Mouse (Mus musculus): ENCODE results near the gene Guca1b. TPM values are rescaled to one million over a fixed set of nuclear protein-coding genes. Genes with fewer than 3 reads are reported as not detected.

Guca1b gene
- 0.23 and 0.30 TPM in 2 replicates for polyA plus RNA-seq (2015; fragmentation: Nextera tagmentation; extraction: Ambion mirVana)

DNA sequence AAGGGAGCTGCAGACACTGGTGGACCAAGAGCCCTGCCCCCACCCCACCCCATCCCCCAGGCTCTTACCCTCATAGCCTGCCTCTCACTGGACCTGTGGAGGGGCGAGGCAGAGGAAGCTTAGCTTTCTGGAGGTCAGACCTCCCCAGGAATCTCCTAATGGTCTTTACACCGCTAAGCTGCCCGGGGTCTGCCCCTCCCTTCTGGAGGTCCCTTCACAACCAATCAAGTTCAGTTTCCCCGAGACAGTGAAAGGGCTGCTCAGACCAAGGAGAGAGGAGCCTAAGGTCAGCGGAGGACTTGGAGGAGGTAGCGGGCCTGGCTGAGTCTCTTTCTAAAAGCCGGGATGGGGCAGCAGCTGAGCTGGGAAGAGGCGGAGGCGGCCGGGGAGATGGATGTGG lies at the start of gene Guca1b:
Gene Guca1b, plus strand, starts transcription at position 249 of the 400 bp plus-strand sequence.

DNA sequence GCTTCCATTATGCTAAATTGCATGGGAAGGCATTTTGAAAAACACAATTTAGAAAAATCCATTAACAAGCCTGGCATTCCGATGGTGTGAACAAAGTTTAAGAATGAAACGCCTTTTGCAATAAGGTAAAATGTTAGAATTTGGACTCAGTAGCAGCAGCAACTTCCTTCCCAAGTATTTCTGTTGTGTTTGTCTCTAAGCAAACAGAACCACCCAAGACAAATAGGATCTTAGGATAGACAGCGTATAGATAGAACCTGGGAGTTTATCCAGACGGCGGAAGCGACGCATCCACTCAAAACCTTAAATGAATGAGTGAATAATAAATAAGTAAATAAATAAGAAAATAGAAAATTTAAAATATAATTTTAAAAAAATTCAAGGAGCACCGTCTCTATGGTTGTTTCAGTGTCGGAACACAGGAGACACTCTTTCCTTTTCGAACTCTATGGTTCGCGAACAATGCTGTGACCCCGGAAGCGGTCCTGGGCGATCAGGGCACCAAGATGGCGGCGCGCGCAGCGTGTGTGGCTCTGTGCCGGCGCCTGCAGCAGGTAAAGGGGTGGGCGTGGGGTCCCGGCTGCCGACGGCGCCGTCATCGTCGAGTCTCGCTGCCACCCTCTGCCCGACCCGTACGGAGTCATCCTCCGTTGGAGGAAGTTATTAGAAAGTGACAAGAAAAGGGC lies 16.6 kb upstream of the Guca1b start, which contains the start of gene Mrps10:
Gene Mrps10, plus strand, starts transcription at position 487 of the 686 bp plus-strand sequence.

DNA sequence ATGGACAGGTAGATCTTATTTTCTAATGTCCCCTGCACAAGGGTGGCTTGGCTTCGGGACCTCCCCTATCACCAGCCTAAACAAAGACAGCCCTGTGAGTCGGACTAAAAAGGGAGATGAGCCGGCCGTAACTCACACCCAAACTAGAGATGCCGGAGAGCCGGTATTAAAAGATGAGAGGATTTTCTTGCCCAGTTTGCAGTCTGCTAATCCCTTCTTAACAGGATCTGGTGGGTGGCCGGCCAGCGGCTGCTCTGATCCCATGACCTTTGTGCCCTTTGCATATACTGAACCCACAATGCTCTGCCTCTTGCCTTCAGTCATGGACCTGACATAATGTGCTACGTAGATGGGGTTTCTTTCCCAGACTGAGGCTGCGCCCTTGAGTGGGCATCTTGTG lies 15.3 kb downstream of the Guca1b start, which contains the start of gene Guca1a:
Gene Guca1a, minus strand, starts transcription at position 134 of the 400 bp plus-strand sequence.

DNA sequence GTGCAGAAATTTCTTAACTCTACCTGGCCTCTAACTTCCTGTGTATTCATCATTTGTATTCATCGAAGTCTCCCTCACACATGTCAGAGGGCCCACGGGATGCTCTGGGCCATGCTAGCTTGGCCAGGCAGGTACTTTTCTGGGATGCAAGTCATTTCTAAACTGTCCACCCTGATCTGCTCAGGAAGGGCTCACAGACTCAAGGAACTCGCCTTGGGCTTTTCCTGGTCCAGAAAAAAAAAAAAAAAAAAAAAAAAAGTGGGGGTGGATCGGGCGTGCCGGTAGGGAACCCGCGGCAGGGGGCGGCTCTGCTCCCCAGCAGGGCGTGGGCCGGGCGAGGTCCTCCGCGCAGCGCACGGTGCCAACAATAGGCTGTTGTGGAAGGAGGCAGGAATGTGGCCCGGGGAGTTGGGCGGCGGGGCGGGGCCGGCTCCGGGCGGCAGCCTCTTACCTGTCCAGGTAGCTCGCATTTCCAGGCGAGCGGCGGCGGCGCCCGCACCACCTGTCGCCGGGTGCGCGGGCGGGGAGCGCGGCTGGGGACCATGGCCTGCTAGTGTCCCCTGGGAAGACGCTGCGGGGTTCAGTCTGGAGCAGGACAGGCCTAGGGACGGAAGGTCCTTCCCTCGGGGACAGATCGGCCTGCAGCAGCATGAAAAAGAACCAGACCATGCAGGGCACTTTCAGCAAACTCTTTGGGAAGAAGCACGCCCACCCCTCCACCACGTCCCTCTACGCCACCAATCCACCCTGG lies 51.1 kb downstream of the Guca1b start, which contains the start of gene AI661453:
Gene AI661453, plus strand, starts transcription at position 460 of the 751 bp plus-strand sequence.

DNA sequence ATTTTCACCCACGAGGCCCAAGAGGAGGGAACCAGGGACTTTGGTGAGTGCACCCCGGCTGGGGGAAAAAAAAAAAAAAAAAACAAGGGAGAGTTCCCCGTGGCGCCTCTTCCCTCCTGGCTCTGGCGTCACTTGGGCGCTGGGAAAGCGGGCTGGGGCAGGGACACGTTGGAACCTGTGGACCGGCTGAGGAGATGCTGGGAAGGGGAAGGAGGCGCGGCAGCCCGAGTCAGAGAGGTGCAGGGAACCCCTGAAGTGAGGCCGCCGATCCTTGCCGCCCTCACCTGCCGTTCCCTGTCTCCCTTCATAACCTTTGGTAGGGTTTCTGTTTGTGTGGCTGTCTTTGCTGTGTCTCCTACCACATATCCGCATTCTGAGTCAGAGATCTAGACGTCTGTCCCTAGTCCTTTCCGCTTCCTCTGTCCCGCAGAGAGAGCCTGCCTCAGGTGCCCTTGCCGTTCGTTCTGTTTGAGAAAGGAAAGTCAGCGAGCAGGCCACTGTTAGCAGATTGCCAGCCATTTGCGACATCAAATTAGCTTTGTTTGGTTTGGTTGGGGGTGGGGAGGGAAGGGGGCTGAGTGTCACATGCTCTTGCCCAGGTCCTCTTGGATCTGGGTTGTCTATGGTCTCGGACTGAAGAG lies 51.8 kb downstream of the Guca1b start, which contains the start of gene 1700001C19Rik:
Gene 1700001C19Rik, minus strand, starts transcription at position 470 of the 641 bp plus-strand sequence.

Other genes with a start within 250 kb of the Guca1b start
- gene Mrps10, start 16.5 kb upstream of the Guca1b start, polyA plus RNA-seq (2015; fragmentation: Nextera tagmentation; extraction: Ambion mirVana) = 52.1 and 52.7 TPM in 2 replicates
- 2.3 and 3.3 TPM in 2 replicates for gene Guca1a, start 15.2 kb downstream of the Guca1b start, polyA plus RNA-seq (2015; fragmentation: Nextera tagmentation; extraction: Ambion mirVana)
- gene AI661453, start 51.2 kb downstream of the Guca1b start, polyA plus RNA-seq (2015; fragmentation: Nextera tagmentation; extraction: Ambion mirVana) = 0.37 and 0.50 TPM in 2 replicates
- gene 1700001C19Rik, start 52.0 kb downstream of the Guca1b start, polyA plus RNA-seq (2015; fragmentation: Nextera tagmentation; extraction: Ambion mirVana) = 0.24 and 0.26 TPM in 2 replicates
- gene Taf8, start 116.9 kb downstream of the Guca1b start, polyA plus RNA-seq (2015; fragmentation: Nextera tagmentation; extraction: Ambion mirVana) = 17.2 TPM in 2 replicates
- gene Ccnd3, start 119.7 kb downstream of the Guca1b start, polyA plus RNA-seq (2015; fragmentation: Nextera tagmentation; extraction: Ambion mirVana) = 434 and 462 TPM in 2 replicates
- gene Bysl, start 226.1 kb downstream of the Guca1b start, polyA plus RNA-seq (2015; fragmentation: Nextera tagmentation; extraction: Ambion mirVana) = 14.0 and 15.8 TPM in 2 replicates
- 26.4 and 29.3 TPM in 2 replicates for gene Med20, start 226.2 kb downstream of the Guca1b start, polyA plus RNA-seq (2015; fragmentation: Nextera tagmentation; extraction: Ambion mirVana)
- 1.8 and 2.0 TPM in 2 replicates for gene Gm20517, start 226.2 kb downstream of the Guca1b start, polyA plus RNA-seq (2015; fragmentation: Nextera tagmentation; extraction: Ambion mirVana)
- 5.6 and 5.7 TPM in 2 replicates for gene Usp49, start 245.3 kb downstream of the Guca1b start, polyA plus RNA-seq (2015; fragmentation: Nextera tagmentation; extraction: Ambion mirVana)

Measured in spleen, postnatal 0 days (tissue).